Mouse (Mus musculus) spleen, adult 2 months (tissue): ENCODE measurements around the gene Tcl1b5. TPM values are rescaled to one million over a fixed set of nuclear protein-coding genes. Genes with fewer than 3 reads are reported as not detected.
"Not testable (repeated sequence)": the region's sequence is repeated elsewhere in the genome, so short reads cannot be mapped to it uniquely, and the experiment has no call there.

Experiments used
- DNase-seq, 2 experiments: peaks; one replicate each; pipeline versions ENCODE4 v3.0.0 to v3.0.0-alpha.2; 2012 to 2021; ENCODE audit warnings: low spot score in 2 of 2, low read depth in 1 of 2
- H3K27ac ChIP-seq: fragments of 200-500 bp; 2 replicates; pipeline ENCODE4 v1.5.1; 2012; ENCODE audit warnings: low read length, inconsistent platforms; ENCODE audit not compliant: insufficient read depth
- H3K27me3 ChIP-seq: fragments of 200-500 bp; 2 replicates; pipeline ENCODE4 v1.6.1; 2012; ENCODE audit warnings: mild to moderate bottlenecking, moderate library complexity, low read length, inconsistent platforms; ENCODE audit not compliant: control insufficient read depth, insufficient read depth
- H3K36me3 ChIP-seq: fragments of 200-500 bp; 2 replicates; pipeline ENCODE4 v1.6.1; 2012; ENCODE audit warnings: mild to moderate bottlenecking, low read length, inconsistent platforms; ENCODE audit not compliant: control insufficient read depth, insufficient read depth
- H3K4me1 ChIP-seq: fragments of 200-500 bp; 2 replicates; pipeline ENCODE4 v1.6.1; 2011; ENCODE audit warnings: inconsistent platforms; ENCODE audit not compliant: control insufficient read depth, insufficient read depth, insufficient read length
- H3K4me3 ChIP-seq: fragments of 200-500 bp; 2 replicates; pipeline ENCODE4 v1.5.1; 2011; ENCODE audit warnings: mild to moderate bottlenecking, inconsistent platforms; ENCODE audit not compliant: insufficient read depth, insufficient read length; ENCODE audit errors: extremely low read depth
- CTCF ChIP-seq: fragments of 200-500 bp; IDR thresholded peaks from 2 replicates; pipeline ENCODE4 v1.5.1; 2011; ENCODE audit warnings: mild to moderate bottlenecking, inconsistent platforms; ENCODE audit not compliant: insufficient read depth, insufficient read length, insufficient replicate concordance; ENCODE audit errors: extremely low read depth
- POLR2A ChIP-seq: fragments of 200-500 bp; IDR thresholded peaks from 2 replicates; pipeline ENCODE4 v1.6.1; 2011; ENCODE audit warnings: low read depth, low read length, inconsistent platforms
- WGBS: fragments of 180-500 bp; shearing (Covaris S2); methylation state at CpG from one replicate; pipeline ENCODE4 v1.1.7; 2018; 5-methylcytosine and 5-hydroxymethylcytosine counted together
- polyA plus RNA-seq: library from polyadenylated mRNA; depleted of rRNA; stranded (reverse); fragments of >200 nt; gene quantifications from 2 replicates; pipeline ENCODE4 v1.2.3, GENCODE M21; 2012; rRNA removed

The Tcl1b5 gene
- polyA plus RNA-seq: not detected in 2 replicates

DNA sequence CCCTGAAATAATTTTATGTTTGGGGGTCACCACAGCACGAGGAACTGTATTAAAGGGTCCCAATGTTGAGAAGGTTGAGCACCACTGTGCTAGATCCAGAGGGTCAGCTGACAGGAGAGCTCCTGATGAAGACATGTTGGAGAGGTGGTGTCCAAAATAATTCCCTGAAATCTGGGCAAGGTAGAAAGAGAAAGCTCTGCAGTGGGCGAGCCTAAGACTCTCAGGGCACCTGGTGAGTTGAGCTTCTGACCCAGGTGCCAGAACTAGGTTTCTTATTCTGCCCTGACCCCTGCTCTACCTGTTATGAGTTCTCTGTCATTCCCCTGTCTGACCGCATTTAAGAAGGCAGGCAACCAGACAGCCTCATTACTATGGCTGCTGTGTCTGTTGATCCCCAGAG is at the start of gene Tcl1b5:
Gene Tcl1b5, plus strand, starts transcription at position 301 of the 400 bp plus-strand sequence.
- H3K27me3 ChIP-seq, H3K36me3 ChIP-seq, H3K4me1 ChIP-seq, H3K4me3 ChIP-seq, H3K27ac ChIP-seq, DNase-seq: not testable (repeated sequence)
- WGBS: 74% methylated on average over 3 of the region's 3 CpGs

GRCm38 (mm10) chr12:105126516-105126915 is 49.6 kb upstream of the Tcl1b5 start:
- no peak overlapping the region for H3K4me3 ChIP-seq
- no peaks in the 10 kb centered on the region for H3K36me3 ChIP-seq
- no peak for TF ChIP-seq CTCF
- no peak for TF ChIP-seq POLR2A
- no peak for DNase-seq
- H3K27me3 ChIP-seq: no peaks in the 10 kb centered on the region
- WGBS: 92% methylated on average over 4 of the region's 4 CpGs
- no peak overlapping the region for H3K27ac ChIP-seq
- no peaks in the 10 kb centered on the region for H3K4me1 ChIP-seq

- Histone ChIP-seq H3K4me3 (no peak overlapping the region), H3K27me3 (no peaks in the 10 kb centered on the region), H3K36me3 (no peaks in the 10 kb centered on the region), H3K27ac (no peak overlapping the region), H3K4me1 (no peaks in the 10 kb centered on the region)
- WGBS: 67% methylated on average over 2 of the region's 2 CpGs
- no peak for TF ChIP-seq CTCF
- no peak for TF ChIP-seq POLR2A
- no peak for DNase-seq
Observed at GRCm38 (mm10) chr12:105127607-105128006, 48.5 kb upstream of the Tcl1b5 start.

DNA sequence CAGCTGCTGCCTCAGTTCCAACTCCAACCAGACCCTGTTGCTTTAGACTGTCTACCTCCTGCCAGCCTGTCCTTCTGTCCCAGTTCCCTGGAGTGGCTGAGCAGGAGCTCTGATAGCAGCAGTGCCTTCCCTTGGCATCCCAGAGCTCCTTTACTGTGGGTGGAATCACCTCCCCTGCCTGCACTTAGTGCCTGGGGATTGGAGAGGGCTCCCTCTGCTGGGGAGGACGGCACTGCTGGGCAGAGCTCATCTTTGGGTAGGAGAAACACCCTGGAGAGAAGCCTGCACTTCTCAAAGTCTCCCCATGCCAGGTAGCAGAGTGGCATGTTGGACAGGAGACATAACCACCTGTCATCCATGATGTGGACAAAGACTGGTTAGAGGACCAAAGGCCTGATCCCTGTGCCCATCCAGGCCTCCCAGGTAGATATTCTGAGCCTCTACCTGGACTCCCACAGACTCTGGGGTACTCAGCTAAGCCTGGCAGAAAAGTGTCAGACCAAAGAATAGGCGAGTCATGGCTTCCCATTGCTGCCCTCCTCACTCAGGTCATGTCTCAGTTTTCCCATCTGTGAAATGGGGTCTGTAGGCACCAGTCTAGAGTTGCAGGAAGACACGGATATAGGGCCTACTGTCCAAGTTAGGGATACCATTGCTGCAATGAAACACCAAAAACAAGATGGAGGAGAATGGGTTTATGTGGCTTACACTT is 46.5 kb upstream of the Tcl1b5 start:
- 69% methylated on average over 3 of the region's 3 CpGs for WGBS
- H3K4me3 ChIP-seq, DNase-seq: not testable (repeated sequence)

DNA sequence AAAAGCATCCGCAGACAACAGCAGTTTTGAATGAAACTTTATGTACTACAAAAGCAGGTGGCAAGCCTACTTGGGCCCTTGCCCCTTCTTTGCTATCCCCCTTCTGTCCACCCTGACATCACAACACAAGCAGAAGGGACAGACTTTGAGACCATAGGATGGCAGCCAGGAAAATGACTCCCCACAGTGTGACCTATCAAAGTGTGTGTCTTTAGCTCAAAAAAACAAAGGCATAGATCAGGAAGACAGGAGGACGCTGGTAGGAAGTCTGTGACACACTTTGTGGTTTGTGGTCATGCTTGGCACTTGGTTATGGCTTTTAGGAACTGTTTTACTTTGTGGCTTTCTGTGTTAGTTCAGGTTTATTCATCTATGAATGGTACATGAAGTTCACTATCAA is 42.0 kb upstream of the Tcl1b5 start:
- not testable (repeated sequence) for H3K27ac ChIP-seq, H3K27me3 ChIP-seq, H3K36me3 ChIP-seq, H3K4me3 ChIP-seq, H3K4me1 ChIP-seq, DNase-seq
- WGBS: 12% methylated on average over 2 of the region's 2 CpGs

More for the DNA sequence above, 46.5 kb upstream of the Tcl1b5 start:
- not testable (repeated sequence) for H3K4me1 ChIP-seq, H3K36me3 ChIP-seq, H3K27me3 ChIP-seq, H3K27ac ChIP-seq

DNA sequence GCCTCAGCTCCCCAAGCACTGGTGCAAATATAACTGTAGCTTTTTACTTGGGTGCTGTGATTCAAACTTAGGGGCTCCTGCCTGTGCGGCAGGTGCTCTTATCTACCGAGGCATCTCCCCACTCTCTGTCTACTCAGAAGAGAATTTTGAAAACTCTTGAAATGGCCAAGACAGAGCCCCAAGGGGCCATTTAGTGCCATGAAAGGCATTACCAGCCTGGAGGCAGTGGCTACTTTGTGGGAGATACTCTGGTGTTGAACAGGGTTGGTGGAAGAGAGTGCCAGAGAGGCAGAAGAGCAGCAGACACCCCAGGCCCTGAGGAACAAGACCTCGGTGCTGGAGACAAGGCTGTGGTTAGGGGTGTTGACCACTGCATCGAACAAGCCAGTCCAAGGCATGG is 41.3 kb upstream of the Tcl1b5 start:
- not testable (repeated sequence) for H3K4me3 ChIP-seq, H3K27ac ChIP-seq, DNase-seq, H3K4me1 ChIP-seq, H3K27me3 ChIP-seq, H3K36me3 ChIP-seq
- WGBS: 3% methylated on average over 4 of the region's 4 CpGs

DNA sequence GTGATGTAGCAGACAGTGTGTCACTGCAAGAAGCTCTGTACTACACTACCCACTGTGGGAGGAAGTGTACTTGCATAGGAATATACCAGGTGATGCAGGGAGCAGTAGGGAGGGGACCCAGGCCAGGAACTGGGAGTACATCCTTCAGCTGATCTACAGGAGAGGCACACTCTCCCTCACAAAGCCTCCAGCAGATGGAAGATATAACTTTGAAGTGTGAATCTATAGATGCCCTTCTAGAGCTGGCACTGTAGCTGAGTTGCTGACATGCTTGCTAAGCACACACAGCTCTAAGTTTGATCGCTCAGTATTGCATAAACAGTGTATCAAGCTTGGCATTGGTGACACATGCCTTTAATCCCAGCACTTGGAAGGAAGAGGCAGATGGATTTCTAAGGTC is 38.4 kb upstream of the Tcl1b5 start:
- not testable (repeated sequence) for H3K27ac ChIP-seq, H3K4me3 ChIP-seq, H3K36me3 ChIP-seq, H3K27me3 ChIP-seq, H3K4me1 ChIP-seq, DNase-seq
- 90% methylated on average over 1 of the region's 1 CpGs for WGBS

- H3K36me3 ChIP-seq: no peaks in the 10 kb centered on the region
- no peak overlapping the region for H3K27ac ChIP-seq
- DNase-seq: no peak
- WGBS: 92% methylated on average over 3 of the region's 3 CpGs
- H3K4me3 ChIP-seq: no peak overlapping the region
- no peaks in the 10 kb centered on the region for H3K27me3 ChIP-seq
- no peak for TF ChIP-seq CTCF
- TF ChIP-seq POLR2A: no peak
- no peaks in the 10 kb centered on the region for H3K4me1 ChIP-seq
Observed at GRCm38 (mm10) chr12:105143096-105143495, 33.0 kb upstream of the Tcl1b5 start.

DNA sequence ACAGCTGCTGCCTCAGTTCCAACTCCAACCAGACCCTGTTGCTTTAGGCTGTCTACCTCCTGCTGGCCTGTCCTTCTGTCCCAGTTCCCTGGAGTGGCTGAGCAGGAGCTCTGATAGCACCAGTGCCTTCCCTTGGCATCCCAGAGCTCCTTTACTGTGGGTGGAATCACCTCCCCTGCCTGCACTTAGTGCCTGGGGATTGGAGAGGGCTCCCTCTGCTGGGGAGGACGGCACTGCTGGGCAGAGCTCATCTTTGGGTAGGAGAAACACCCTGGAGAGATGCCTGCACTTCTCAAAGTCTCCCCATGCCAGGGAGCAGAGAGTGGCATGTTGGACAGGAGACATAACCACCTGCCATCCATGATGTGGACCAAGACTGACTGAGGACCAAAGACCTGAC is 31.2 kb upstream of the Tcl1b5 start:
- not testable (repeated sequence) for DNase-seq, H3K27ac ChIP-seq, H3K36me3 ChIP-seq, H3K27me3 ChIP-seq, H3K4me1 ChIP-seq, H3K4me3 ChIP-seq
- WGBS: 38% methylated on average over 1 of the region's 1 CpGs
